Mouse (Mus musculus): Measurements from ENCODE around the gene Cyp2d22. TPM values are rescaled to one million over a fixed set of nuclear protein-coding genes. Genes with fewer than 3 reads are reported as not detected.
"Not testable (repeated sequence)": the region's sequence is repeated elsewhere in the genome, so short reads cannot be mapped to it uniquely, and the experiment has no call there.

The Cyp2d22 gene
- total RNA-seq, 2 experiments from 2014 or later = 40.3 to 41.1 TPM

DNA sequence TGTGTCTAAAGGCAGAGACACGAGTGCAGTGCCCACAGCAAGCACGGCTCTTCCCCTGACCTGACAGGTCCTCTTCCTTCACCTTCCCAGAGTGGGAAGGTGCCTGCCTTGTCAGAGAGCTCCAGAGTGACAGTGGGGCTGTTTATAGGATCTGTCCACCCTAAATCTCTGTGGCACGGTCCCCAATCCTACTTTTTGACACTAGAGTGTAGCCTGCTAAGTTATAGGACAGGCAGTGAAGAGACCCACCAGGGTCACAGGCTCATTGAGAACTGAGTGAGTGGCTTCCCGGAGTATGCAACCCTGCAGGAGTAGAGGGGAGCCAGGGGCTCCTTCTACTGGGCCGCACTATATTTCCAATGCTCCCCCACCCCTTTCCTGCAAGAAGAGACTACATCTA, 2.4 kb downstream of the Cyp2d22 start:
- DNase-seq (ENCODE audit: extremely low spot score in 1 of 2, low spot score in 1 of 2) = no peak

DNA sequence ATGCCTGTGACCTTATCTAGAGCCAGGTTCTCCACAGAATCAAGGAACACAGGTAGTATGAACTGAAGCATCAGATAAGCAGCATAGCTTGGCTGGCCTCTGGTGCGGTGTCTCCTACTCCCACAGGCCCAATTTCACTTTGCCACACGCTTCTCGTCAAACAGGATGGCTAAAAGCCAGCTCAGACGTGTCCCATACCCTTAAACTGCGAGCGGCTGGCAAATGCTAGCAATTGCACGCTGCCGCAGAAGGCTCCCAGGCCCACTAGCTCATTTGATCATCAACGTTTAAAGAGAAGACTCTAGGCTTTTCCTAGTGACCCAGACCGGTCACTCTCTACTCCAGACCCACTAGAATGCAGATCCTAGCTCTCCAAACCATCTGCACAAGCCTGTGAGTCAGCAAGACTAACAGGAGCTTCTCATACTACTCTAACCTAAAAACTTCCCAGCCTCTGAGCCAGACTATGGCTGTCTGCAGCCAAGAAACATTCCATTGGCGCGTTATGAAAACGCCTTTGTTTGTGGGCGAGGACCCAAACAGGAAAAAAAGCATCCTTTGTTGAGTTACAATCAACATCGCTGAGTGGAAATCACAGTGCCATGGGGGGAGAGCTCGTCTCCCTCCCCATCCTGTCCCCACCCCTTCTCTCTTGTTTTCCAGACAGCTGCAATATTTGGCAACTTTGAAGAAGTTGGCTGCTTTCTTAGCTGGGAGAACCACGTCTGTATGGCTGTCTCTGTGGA, 3.5 kb downstream of the Cyp2d22 start:
- no peak for DNase-seq (ENCODE audit: extremely low spot score in 1 of 2, low spot score in 1 of 2)

DNA sequence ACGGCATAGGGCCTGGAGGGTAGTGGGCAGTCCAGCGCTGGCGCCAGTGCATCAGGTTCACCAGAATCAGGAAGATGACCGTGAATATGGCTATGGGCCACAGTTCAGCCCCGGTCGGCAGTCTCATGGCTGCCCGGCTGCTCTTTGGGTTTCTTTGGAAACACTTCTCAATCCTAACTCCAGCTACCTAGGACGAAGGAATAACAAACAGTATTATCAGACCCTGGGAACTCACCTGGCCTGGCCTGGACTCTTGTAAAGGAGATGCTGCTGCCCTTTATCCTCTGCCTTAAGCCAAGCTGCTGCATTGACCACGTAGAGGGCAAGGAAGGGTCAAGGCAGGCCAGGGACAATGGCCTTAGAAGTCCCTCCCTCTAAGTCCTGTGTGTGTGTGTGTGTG, 4.2 kb downstream of the Cyp2d22 start:
- DNase-seq (ENCODE audit: extremely low spot score in 1 of 2, low spot score in 1 of 2) = no peak

DNA sequence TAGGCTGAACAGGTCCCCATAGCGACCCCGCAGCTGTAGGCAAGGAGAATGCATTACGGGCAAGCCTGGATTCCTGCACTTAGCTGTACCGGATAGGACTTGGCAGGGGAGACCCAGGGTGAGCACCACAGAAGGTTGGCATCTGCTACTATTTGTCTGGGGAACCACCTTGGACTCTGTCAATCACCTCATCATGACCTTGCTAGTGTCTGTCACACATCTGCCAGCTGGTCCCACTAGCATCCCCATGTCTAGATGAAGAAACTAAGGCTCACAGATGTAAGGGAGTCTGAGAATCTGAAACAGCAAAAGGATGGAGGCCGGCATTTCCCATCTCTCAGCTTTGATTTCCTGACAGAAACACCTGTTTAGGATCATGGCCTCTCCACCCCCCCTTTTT, 5.6 kb downstream of the Cyp2d22 start:
- no peak for DNase-seq (ENCODE audit: extremely low spot score in 1 of 2, low spot score in 1 of 2)

- no peak for DNase-seq (ENCODE audit: extremely low spot score in 1 of 2, low spot score in 1 of 2)
Measured at GRCm38 (mm10) chr15:82372991-82373390, 7.1 kb downstream of the Cyp2d22 start.

- peak in 1 of 2 experiments; percentile 4 for DNase-seq (ENCODE audit: extremely low spot score in 1 of 2, low spot score in 1 of 2)
Measured at GRCm38 (mm10) chr15:82372446-82372845, 7.6 kb downstream of the Cyp2d22 start.

- no peak for DNase-seq (ENCODE audit: extremely low spot score in 1 of 2, low spot score in 1 of 2)
Measured at GRCm38 (mm10) chr15:82368851-82369250, 11.2 kb downstream of the Cyp2d22 start.

GRCm38 (mm10) chr15:82368146-82368545, 11.9 kb downstream of the Cyp2d22 start:
- DNase-seq (ENCODE audit: extremely low spot score in 1 of 2, low spot score in 1 of 2) = peak in 1 of 2 experiments; percentile 1

DNA sequence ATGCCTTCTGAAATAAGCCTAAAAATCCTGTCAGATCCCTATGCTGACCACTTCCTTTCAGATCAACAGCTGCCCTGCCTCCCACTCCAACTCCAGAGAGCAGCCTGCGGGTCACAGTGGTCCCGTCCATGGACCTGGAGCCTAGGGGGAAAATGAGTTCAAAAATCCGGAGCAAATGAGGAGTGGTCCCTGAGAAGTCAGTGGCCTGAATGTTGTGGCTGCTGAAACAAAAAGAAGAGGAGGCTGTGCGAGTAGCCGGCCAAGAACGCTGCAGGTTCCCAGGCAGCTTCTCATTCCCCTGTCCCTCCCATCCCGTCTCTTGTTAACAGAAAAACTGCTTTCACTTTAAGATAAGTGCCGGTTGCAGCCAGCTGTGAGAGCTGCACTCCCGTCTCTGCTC, 15.5 kb downstream of the Cyp2d22 start:
- not testable (repeated sequence) for DNase-seq (ENCODE audit: extremely low spot score in 1 of 2, low spot score in 1 of 2)

- DNase-seq (ENCODE audit: extremely low spot score in 1 of 2, low spot score in 1 of 2) = not testable (repeated sequence)
Measured at GRCm38 (mm10) chr15:82363801-82364200, 16.3 kb downstream of the Cyp2d22 start.

DNA sequence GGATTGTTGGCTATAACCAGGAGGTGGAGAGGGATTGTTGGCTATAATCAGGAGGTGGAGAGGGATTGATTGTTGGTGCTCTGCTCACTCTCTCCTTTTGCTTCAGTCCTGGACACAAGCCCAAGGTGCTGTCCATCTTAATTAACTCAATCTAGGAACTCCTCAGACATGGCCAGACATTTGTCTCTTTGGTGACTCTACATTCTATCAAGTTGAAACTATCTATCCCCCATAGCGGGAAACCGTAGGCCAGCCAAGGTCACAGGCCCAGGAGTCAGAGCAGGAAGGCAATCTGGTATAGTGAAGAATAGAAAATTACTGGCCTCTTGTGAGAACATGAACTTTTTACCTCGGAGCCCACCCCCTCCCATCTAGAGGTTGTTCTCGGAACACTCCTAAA, 17.8 kb downstream of the Cyp2d22 start:
- DNase-seq (ENCODE audit: extremely low spot score in 1 of 2, low spot score in 1 of 2) = no peak

- no peak for DNase-seq (ENCODE audit: extremely low spot score in 1 of 2, low spot score in 1 of 2)
Measured at GRCm38 (mm10) chr15:82361459-82362018, 18.5 kb downstream of the Cyp2d22 start.

- no peak for DNase-seq (ENCODE audit: extremely low spot score in 1 of 2, low spot score in 1 of 2)
Measured at GRCm38 (mm10) chr15:82358431-82359260, 21.4 kb downstream of the Cyp2d22 start.

- DNase-seq (ENCODE audit: extremely low spot score in 1 of 2, low spot score in 1 of 2) = peak; percentile 90 to 91
Measured at GRCm38 (mm10) chr15:82354126-82354945, 25.7 kb downstream of the Cyp2d22 start, which contains the start of gene Ndufa6. TSS of gene Ndufa6 (minus strand) at chr15:82354322.

DNA sequence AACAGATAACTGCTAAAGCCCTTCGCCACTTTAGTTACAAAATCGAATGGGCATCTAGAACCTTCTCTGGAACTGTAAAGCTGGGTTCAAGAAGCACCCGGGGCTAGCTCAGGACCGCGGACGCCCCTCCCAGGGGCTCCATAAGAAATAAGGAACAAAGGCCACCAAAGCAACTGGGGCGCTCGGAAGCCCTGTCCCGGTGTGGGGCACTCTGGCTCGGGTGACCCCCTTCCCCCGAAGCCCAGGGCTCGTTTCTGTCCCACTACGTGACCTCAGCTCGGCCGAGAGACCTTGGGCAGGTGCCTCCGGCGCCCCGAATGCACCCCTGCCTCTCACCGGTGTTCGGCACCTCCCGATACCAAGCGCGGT, 26.3 kb downstream of the Cyp2d22 start:
- DNase-seq (ENCODE audit: extremely low spot score in 1 of 2, low spot score in 1 of 2) = no peak

- DNase-seq (ENCODE audit: extremely low spot score in 1 of 2, low spot score in 1 of 2) = no peak
Measured at GRCm38 (mm10) chr15:82353078-82353744, 26.8 kb downstream of the Cyp2d22 start.

DNA sequence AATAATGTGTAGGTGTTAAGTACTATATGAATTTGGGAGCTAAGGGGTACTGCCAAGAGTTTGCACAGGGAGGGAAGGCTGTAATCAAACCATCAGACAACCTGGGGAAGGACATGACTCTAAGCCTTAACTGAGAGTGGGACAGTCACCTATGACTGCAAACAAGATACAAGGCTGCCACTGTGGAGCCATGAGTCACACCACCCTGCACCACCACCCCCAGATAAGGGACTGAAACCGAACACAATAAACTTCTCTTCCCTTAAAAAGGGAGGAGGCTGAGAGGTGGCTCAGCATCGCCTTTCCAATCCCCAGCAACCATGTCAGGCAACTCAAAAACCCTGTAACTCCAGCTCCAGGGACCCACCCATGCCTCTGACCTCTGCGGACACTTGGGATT, 28.6 kb downstream of the Cyp2d22 start:
- DNase-seq (ENCODE audit: extremely low spot score in 1 of 2, low spot score in 1 of 2) = no peak

DNA sequence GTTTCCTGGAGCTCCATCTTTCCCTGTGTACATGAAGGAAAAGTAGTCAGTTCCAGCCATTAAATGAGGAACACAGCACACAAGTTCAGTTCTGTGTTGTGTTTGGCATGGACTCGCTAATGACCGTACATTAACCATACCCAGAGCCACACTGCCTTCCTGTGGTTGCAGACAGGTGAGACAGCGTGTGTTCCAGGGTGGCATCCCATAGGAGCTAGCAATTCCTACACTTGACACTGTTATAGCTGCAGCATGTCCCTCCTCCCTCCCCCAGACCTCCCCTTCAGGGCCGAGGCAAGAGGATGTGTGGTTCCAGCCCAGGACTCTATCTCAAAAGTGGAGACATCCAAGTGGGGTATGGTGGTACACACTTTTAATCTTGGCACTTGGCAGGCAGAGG, 29.7 kb downstream of the Cyp2d22 start:
- DNase-seq (ENCODE audit: extremely low spot score in 1 of 2, low spot score in 1 of 2) = no peak

DNA sequence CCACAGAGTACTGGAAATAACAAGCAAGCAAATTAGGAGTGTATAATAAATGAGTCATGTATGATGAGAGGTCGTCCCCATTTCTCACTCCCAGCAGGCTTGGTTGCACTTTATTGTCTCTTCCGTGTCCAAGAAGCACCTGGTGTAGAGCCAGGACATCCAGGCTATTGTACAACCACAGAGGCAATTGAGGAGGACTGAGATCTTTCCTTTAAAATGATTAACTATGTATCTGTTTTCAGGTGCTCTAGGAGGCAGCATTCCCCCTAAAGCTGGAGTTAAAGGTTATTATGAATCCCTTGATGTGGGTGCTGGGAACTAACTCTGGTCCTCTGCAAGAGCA, 31.1 kb downstream of the Cyp2d22 start:
- DNase-seq (ENCODE audit: extremely low spot score in 1 of 2, low spot score in 1 of 2) = no peak

Data from layer of hippocampus, postnatal 25 days (tissue).